In genomic region chr1:164320731-164321130, GRCm38 (mm10) we compare ENCODE assay signal across 12 mouse cellular contexts. TPM values are rescaled to one million over a fixed set of nuclear protein-coding genes. Genes with fewer than 3 reads are reported as not detected.
DNase-seq lines count a peak whose midpoint lies in the region.
"Had no signal": no experiment of that assay in that cellular context is flagged by ENCODE, and none has a peak within 500 bp of the region (broad histone marks: within the 10 kb centered on the region; RNA-seq: fewer than 3 reads in every experiment).

No protein-coding gene starts in this region.

- no peak overlapping the region for H3K4me3 ChIP-seq in heart, embryonic 10.5 days
- H3K4me3 ChIP-seq: midbrain, embryonic 12.5 days had no signal

- intact Hi-C loops in left cerebral cortex, postnatal 10 days (cut with DNase I) = no loop called here
- intact Hi-C loops in left cerebral cortex, postnatal 36 days (cut with DNase I) = no loop called here

- H3K9me3 ChIP-seq in heart, embryonic 10.5 days = no peaks in the 10 kb centered on the region
- H3K9me3 ChIP-seq: midbrain, embryonic 12.5 days had no signal

- peak; percentile 13 for DNase-seq in heart, adult 8-10 months (ENCODE audit: low spot score)
- no peak for DNase-seq in heart, embryonic 10.5 days (ENCODE audit: low spot score)
- DNase-seq in left cerebral cortex, postnatal 10 days (ENCODE audit: extremely low spot score in 1 of 2, low spot score in 2 of 2) = peak; percentile 35 to 55
- DNase-seq in left cerebral cortex, postnatal 36 days (ENCODE audit: low spot score in 2 of 2) = no peak
- DNase-seq in brain, embryonic 18.5 days (ENCODE audit: low read depth, low spot score) = peak; percentile 34
- peak; percentile 46 to 55 for DNase-seq in layer of hippocampus, postnatal 10 days (ENCODE audit: low spot score in 2 of 2)
- DNase-seq in urinary bladder, adult 18-20 months (ENCODE audit: low spot score in 2 of 2) = no peak
- no peak for DNase-seq in urinary bladder, postnatal 25 days (ENCODE audit: low spot score)
- DNase-seq: adrenal gland, postnatal 36 days; cerebellum, postnatal 36 days had no signal

- H3K4me1 ChIP-seq in heart, embryonic 10.5 days = peaks cover 33% of the 10 kb centered on the region

- no peaks in the 10 kb centered on the region for H3K27me3 ChIP-seq in heart, embryonic 10.5 days (ENCODE audit: insufficient read depth, poor library complexity, severe bottlenecking)
- H3K27me3 ChIP-seq: midbrain, embryonic 12.5 days had no signal

- WGBS in heart, embryonic 10.5 days = 59% methylated on average over 5 of the region's 5 CpGs

- no peaks in the 10 kb centered on the region for H3K36me3 ChIP-seq in heart, embryonic 10.5 days
- H3K36me3 ChIP-seq: midbrain, embryonic 12.5 days had no signal

- no peak overlapping the region for H3K27ac ChIP-seq in heart, embryonic 10.5 days
- H3K27ac ChIP-seq: liver, embryonic 14.5 days; midbrain, embryonic 12.5 days had no signal

RNA-seq across cellular contexts. Expression of gene Blzf1, which starts 13.4 kb away (rescaled TPM):
- 10 to 100 TPM; 21.3 to 22.2 (median 21.8) TPM for total RNA-seq in heart, adult 8-10 months (2022)
- 29.4 and 31.3 TPM in 2 replicates for polyA plus RNA-seq in heart, embryonic 10.5 days (2016; fragmentation: Nextera tagmentation; extraction: Ambion mirVana)
- 10 to 100 TPM; 26.0 to 30.2 TPM for total RNA-seq in left cerebral cortex, postnatal 10 days (2021)
- total RNA-seq in left cerebral cortex, postnatal 36 days (2021) = 10 to 100 TPM; 24.6 to 26.7 TPM
- total RNA-seq in layer of hippocampus, postnatal 10 days (2021) = 10 to 100 TPM; 25.8 to 29.8 TPM

RNA-seq across cellular contexts. Expression of gene Nme7, which starts 16.8 kb away (rescaled TPM):
- 1 to 10 TPM; 4.0 to 5.4 (median 4.7) TPM for total RNA-seq in heart, adult 8-10 months (2022)
- polyA plus RNA-seq in heart, embryonic 10.5 days (2016; fragmentation: Nextera tagmentation; extraction: Ambion mirVana) = 21.1 and 27.4 TPM in 2 replicates
- 10 to 100 TPM; 21.9 to 24.8 TPM for total RNA-seq in left cerebral cortex, postnatal 10 days (2021)
- total RNA-seq in left cerebral cortex, postnatal 36 days (2021) = 10 to 100 TPM; 24.0 to 26.7 TPM
- total RNA-seq in layer of hippocampus, postnatal 10 days (2021) = 10 to 100 TPM; 21.7 to 23.8 TPM

RNA-seq across cellular contexts. Expression of gene Ccdc181, which starts 45.3 kb away (rescaled TPM):
- total RNA-seq in heart, adult 8-10 months (2022) = 10 to 100 TPM in 1 of 4 experiments, 1 to 10 TPM in 3; 9.0 to 10.0 (median 10.0) TPM
- polyA plus RNA-seq in heart, embryonic 10.5 days (2016; fragmentation: Nextera tagmentation; extraction: Ambion mirVana) = 7.6 and 9.3 TPM in 2 replicates
- total RNA-seq in left cerebral cortex, postnatal 10 days (2021) = 10 to 100 TPM; 21.1 to 21.7 TPM
- total RNA-seq in left cerebral cortex, postnatal 36 days (2021) = 10 to 100 TPM; 23.4 to 24.4 TPM
- 10 to 100 TPM; 20.2 TPM for total RNA-seq in layer of hippocampus, postnatal 10 days (2021)

Comparison
In these comparisons a context has a peak if more than half of its experiments do, and no peak if none do; other contexts are left out.
1. DNase-seq: peak in heart, adult 8-10 months (single experiment), left cerebral cortex, postnatal 10 days (2 of 2), brain, embryonic 18.5 days (single experiment) and layer of hippocampus, postnatal 10 days (2 of 2); none in heart, embryonic 10.5 days (single experiment), left cerebral cortex, postnatal 36 days (0 of 2), urinary bladder, adult 18-20 months (0 of 2) and urinary bladder, postnatal 25 days (single experiment).